Mouse (Mus musculus) lung, embryonic 16.5 days (tissue): Measurements from ENCODE around the gene Pigs. TPM values are rescaled to one million over a fixed set of nuclear protein-coding genes. Genes with fewer than 3 reads are reported as not detected.
A peak's percentile ranks its signal among the peaks of the same experiment; 100 is the strongest.

ENCODE experiments used
- ATAC-seq: fragments of 200-750 bp; cut with Nextera tagmentation; 2 replicates; pipeline ENCODE4 v1.8.0; 2017; ENCODE audit warnings: low read depth, mild to moderate bottlenecking, moderate library complexity
- H3K27ac ChIP-seq: fragments of 300-500 bp; sonication (generic); 2 replicates; pipeline ENCODE4 v1.5.1; 2014; ENCODE audit warnings: mild to moderate bottlenecking, control low read depth, low read length
- H3K27me3 ChIP-seq: fragments of 300-500 bp; sonication (generic); 2 replicates; pipeline ENCODE4 v1.6.1; 2014; ENCODE audit warnings: low read depth, low read length, mixed read lengths; ENCODE audit not compliant: control insufficient read depth, insufficient read depth
- H3K36me3 ChIP-seq: fragments of 300-500 bp; sonication (generic); 2 replicates; pipeline ENCODE4 v1.6.1; 2014; ENCODE audit warnings: low read length; ENCODE audit not compliant: control insufficient read depth, insufficient read depth
- H3K4me1 ChIP-seq: fragments of 300-500 bp; sonication (generic); replicated peaks from 2 replicates; pipeline ENCODE4 v1.6.1; 2014; ENCODE audit warnings: low read length, mixed read lengths; ENCODE audit not compliant: control insufficient read depth, insufficient read depth
- H3K4me2 ChIP-seq: fragments of 300-500 bp; sonication (generic); 2 replicates; pipeline ENCODE4 v1.6.1; 2014; ENCODE audit warnings: low read depth, low read length, control low read depth
- H3K4me3 ChIP-seq: fragments of 300-500 bp; sonication (generic); 2 replicates; pipeline ENCODE4 v1.5.1; 2014; ENCODE audit warnings: mild to moderate bottlenecking, low read length, control low read depth
- H3K9ac ChIP-seq: fragments of 300-500 bp; sonication (generic); 2 replicates; pipeline ENCODE4 v1.6.1; 2014; ENCODE audit warnings: low read length, control low read depth
- H3K9me3 ChIP-seq: fragments of 300-500 bp; sonication (generic); 2 replicates; pipeline ENCODE4 v1.6.1; 2016; ENCODE audit warnings: low read length; ENCODE audit not compliant: control insufficient read depth
- WGBS: fragments of 180-500 bp; shearing (Covaris S2); extraction: QIAGEN DNeasy Blood & Tissue Kit; methylation state at CpG from one replicate; pipeline ENCODE4 v1.1.7; 2014; 5-methylcytosine and 5-hydroxymethylcytosine counted together
- polyA plus RNA-seq: library from polyadenylated mRNA; unstranded; fragments of >200 nt; fragmentation: Nextera tagmentation; extraction: Ambion mirVana; gene quantifications from 2 replicates; pipeline ENCODE4 v1.2.1, GENCODE M21; 2015

Gene Pigs
- polyA plus RNA-seq, 1 experiment from 2014 or later = 84.8 TPM

DNA sequence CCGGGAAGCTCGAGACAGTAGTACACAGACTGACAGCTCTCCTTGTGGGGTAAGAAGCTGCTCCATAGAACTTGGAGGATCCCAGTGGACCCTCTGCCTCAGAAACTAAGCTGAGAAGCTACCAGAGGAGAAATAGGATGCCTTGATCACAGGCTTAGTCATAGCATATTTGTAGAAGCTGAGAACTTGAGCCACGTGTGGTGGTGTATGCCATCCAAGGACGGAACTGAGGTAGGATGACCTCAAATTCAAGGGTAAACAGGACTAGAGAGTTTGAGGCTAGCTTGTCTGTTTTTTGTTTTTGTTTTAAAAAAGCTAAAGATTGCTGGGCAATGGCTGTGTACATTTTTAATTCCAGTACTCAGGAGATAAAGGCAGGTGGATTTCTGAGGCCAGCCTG, 22.9 kb upstream of the Pigs start:
- Histone ChIP-seq H3K9ac (no peak overlapping the region), H3K4me1 (peaks cover 7% of the 10 kb centered on the region; the same call in 1 of the 2 replicates), H3K9me3 (no peaks in the 10 kb centered on the region), H3K36me3 (peaks cover 27% of the 10 kb centered on the region), H3K27me3 (no peaks in the 10 kb centered on the region), H3K4me2 (no peak overlapping the region), H3K4me3 (no peak overlapping the region), H3K27ac (no peak overlapping the region)
- 82% methylated on average over 4 of the region's 4 CpGs for WGBS
- no peak for ATAC-seq

DNA sequence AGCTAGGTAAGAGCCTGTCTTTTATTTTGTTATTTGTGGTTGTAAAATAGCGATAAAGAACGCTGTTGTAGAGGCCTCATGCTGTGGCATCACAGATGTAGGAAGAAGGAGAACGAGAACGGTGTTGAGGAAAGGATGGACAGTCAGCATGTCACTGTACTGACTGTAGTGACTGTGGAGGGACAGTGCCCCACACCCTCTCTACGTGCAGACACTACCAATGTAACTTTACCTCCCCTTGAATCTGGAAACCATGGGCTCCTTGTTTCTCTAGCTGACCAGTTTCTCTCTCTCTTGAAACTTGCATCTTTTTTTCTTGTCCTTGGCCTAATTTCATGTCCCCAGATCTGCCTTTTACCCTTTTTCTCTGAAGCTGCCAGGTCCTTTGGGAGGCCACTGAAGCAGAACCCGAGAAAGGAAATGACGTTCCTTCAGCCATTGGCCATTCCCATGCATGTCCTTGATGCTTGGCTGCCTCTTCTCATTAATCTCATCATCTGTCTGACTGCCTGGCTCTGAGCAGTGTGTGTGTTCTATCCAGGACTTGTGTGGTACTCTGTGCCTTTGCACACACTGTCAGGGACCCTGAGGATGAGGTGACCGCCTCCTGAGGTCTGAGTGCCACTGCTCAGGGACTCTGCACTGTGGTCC, 17.2 kb upstream of the Pigs start:
- 90% methylated on average over 8 of the region's 8 CpGs for WGBS
- Histone ChIP-seq H3K4me3 (no peak overlapping the region), H3K9me3 (no peaks in the 10 kb centered on the region), H3K27me3 (no peaks in the 10 kb centered on the region), H3K4me1 (0 out of 2 replicates have a peak, but pooled peaks cover 4% of the 10 kb centered on the region), H3K4me2 (no peak overlapping the region), H3K36me3 (peaks cover 44% of the 10 kb centered on the region), H3K9ac (no peak overlapping the region), H3K27ac (no peak overlapping the region)
- no peak for ATAC-seq

DNA sequence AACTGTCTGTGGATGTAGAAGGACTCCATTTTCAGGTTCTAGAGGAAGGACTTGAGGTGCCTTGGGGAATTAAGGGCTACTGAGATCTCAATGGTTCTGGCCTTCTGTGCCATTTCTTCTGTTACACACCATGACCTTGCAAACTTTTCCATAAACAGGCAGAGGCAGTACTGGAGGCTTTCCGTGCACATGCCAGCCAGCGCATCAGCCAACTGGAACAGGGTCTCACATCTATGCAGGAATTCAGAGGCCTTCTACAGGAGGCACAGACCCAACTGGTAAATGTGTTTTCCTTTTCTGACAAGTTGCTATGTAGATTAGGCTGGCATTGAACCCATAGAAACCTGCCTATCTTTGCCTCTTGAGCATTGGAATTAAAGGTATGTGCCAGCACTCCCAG, 14.6 kb upstream of the Pigs start:
- Histone ChIP-seq H3K36me3 (peaks cover 56% of the 10 kb centered on the region), H3K4me2 (no peak overlapping the region), H3K9me3 (no peaks in the 10 kb centered on the region), H3K4me3 (no peak overlapping the region), H3K27me3 (no peaks in the 10 kb centered on the region), H3K27ac (no peak overlapping the region), H3K4me1 (no peaks in the 10 kb centered on the region), H3K9ac (no peak overlapping the region)
- WGBS = 92% methylated on average over 2 of the region's 2 CpGs
- no peak for ATAC-seq

DNA sequence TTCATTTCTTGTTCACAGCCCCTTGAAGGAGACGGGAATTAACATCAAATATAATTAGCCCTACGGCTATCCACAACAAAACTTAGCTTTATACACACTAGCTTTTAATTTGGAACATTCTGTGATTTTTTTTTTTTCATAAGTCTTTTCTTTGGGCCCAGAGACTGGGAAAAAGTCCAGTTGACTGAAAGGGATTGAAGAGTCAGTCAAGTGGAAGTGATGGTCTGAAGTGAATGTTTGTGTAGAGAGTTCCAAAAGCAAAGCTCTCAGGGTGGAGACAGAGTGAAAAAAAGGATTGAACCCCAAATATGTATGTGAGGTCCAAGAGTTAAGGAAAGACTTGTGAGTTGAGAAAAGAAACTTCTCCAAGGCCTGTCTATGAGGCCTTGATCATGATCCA, 9.8 kb upstream of the Pigs start:
- peaks cover 60% of the 10 kb centered on the region for H3K36me3 ChIP-seq
- H3K9ac ChIP-seq = no peak overlapping the region
- no peak overlapping the region for H3K4me3 ChIP-seq
- no peaks in the 10 kb centered on the region for H3K27me3 ChIP-seq
- ATAC-seq = no peak
- no peak overlapping the region for H3K4me2 ChIP-seq
- peaks cover 9% of the 10 kb centered on the region for H3K4me1 ChIP-seq
- WGBS = 90% methylated on average over 2 of the region's 2 CpGs
- no peak overlapping the region for H3K27ac ChIP-seq
- H3K9me3 ChIP-seq = no peaks in the 10 kb centered on the region

DNA sequence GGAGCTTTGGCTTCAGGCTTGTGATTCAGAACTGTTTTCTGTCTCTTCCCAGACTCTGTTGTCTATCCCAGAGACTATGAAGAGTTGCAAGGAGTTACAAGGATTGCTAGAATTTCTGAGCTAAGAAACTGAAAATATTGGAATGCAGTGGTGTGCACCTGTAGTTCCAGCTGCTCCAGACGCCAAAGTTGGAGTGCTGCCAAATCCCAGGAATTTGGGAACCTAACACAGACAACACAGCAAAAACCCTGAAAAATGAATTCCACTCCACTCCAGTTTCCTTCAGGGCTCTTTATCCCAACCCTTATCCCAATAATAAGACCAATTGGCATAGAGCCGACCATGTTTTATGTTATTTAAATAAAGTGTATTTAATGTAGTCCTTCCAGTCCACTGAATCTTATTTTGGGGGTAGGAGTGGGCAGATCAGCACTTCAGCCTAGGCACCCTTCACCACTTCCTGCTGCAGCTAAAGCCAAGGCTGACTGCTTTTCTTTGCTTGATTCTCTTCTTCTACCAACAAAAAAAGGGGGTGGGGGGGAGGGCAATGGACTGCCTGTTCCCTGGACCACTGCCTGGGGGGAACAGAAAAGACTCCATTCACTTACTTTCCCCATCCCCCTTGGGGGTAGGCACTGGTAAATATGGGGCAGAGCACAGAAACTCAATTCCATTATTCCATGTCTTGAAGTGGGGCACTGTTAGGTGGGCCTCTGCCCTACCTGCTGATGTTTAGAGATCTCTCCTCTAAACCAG, 6.0 kb upstream of the Pigs start:
- no peak overlapping the region for H3K9ac ChIP-seq
- H3K36me3 ChIP-seq = peaks cover 32% of the 10 kb centered on the region
- no peak overlapping the region for H3K4me3 ChIP-seq
- ATAC-seq = peak; percentile 13
- 0 out of 2 replicates have a peak overlapping the region, but pooled peaks have one; percentile 44 for H3K4me2 ChIP-seq
- H3K27me3 ChIP-seq = no peaks in the 10 kb centered on the region
- peaks cover 10% of the 10 kb centered on the region for H3K4me1 ChIP-seq
- whole genome bisulfite sequencing = 32% methylated on average over 2 of the region's 2 CpGs
- H3K9me3 ChIP-seq = no peaks in the 10 kb centered on the region
- H3K27ac ChIP-seq = peak overlapping the region; percentile 60

DNA sequence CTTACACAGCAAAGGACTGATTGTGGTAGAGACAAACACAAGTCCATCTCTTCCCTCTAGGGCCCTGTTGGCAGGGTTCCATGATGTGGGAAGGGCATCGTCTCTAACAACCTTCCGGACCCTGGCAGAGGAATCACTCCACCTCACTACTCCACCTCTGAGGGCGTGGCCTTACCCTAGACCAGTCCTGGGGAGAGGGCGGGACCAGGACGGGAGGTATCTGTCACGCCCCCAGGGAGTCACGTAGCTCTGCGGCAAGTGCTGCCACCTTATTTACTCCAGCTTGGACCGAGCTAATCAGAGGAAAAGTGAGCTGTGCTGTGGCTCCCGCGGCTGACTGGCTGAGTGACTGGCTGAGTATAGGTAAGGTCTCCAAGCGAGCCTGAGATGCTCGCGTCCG, 5.4 kb upstream of the Pigs start, which contains the start of gene Aldoc:
TSS of gene Aldoc (plus strand) at position 109 of the 400 bp plus-strand sequence.
- Histone ChIP-seq H3K4me2 (peak within 1 kb of the TSS; percentile 44), H3K4me3 (0 out of 2 replicates have a peak within 1 kb of the TSS, but pooled peaks have one; percentile 7), H3K9ac (no peak within 1 kb of the TSS), H3K27ac (peak within 1 kb of the TSS; percentile 68), H3K36me3 (peaks cover 26% of the 10 kb centered on the region), H3K9me3 (no peaks in the 10 kb centered on the region), H3K4me1 (peaks cover 10% of the 10 kb centered on the region), H3K27me3 (no peaks in the 10 kb centered on the region)
- peak; percentile 97 for ATAC-seq
- WGBS = 6% methylated on average over 15 of the region's 15 CpGs

DNA sequence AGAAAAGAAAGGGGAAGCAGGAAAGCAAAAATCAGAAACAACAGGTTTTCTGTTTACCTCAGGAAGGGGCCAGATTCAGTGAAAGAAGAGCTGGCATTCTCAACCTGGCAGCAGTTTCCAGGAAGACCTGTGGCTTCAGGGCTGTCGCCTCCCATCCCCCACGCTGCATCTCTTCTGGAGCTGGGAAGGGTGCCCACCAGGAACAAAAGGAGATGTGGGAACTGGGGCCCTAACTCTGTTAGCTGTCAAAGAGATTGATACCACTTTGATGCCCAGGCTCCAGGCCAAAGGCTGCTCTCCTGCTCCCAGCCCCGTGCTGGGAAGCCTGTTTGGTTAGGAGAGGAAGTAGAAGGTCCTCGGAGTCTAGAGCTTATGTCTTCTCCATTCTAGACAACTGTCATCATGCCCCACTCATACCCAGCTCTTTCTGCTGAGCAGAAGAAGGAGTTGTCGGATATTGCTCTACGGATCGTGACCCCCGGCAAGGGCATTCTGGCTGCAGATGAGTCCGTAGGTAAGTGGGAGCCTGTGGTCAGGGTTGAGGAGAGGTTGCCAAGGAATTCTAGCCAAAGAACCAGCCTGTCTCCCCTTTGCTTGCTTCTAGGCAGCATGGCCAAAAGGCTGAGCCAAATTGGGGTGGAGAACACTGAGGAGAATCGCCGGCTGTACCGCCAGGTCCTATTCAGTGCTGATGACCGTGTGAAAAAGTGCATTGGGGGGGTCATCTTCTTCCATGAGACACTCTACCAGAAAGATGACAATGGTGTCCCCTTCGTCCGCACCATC, 4.0 kb upstream of the Pigs start:
- no peak overlapping the region for H3K4me2 ChIP-seq
- no peak overlapping the region for H3K4me3 ChIP-seq
- H3K36me3 ChIP-seq = peaks cover 17% of the 10 kb centered on the region
- WGBS = 78% methylated on average over 15 of the region's 15 CpGs
- H3K27me3 ChIP-seq = no peaks in the 10 kb centered on the region
- H3K9ac ChIP-seq = no peak overlapping the region
- no peaks in the 10 kb centered on the region for H3K9me3 ChIP-seq
- H3K27ac ChIP-seq = no peak overlapping the region
- H3K4me1 ChIP-seq = peaks cover 16% of the 10 kb centered on the region
- ATAC-seq = no peak

DNA sequence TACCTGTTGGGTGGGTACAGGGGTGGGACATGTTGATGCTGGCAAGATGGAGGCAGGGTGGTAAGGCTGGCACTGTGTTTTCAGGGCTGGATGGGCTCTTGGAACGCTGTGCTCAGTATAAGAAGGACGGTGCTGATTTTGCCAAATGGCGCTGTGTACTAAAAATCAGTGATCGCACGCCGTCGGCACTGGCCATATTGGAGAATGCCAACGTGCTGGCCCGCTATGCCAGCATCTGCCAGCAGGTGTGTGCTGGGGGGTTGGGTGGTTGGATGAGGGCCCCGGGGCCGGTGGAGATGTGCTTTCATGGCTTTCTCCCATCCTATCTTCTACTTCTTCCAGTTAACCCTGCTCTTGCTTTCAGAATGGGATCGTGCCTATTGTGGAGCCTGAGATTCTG, 3.2 kb upstream of the Pigs start:
- no peaks in the 10 kb centered on the region for H3K9me3 ChIP-seq
- WGBS = 93% methylated on average over 12 of the region's 12 CpGs
- no peak for ATAC-seq
- H3K4me1 ChIP-seq = peaks cover 20% of the 10 kb centered on the region
- no peaks in the 10 kb centered on the region for H3K27me3 ChIP-seq
- no peak overlapping the region for H3K4me2 ChIP-seq
- H3K27ac ChIP-seq = no peak overlapping the region
- peaks cover 11% of the 10 kb centered on the region for H3K36me3 ChIP-seq
- no peak overlapping the region for H3K9ac ChIP-seq
- no peak overlapping the region for H3K4me3 ChIP-seq

DNA sequence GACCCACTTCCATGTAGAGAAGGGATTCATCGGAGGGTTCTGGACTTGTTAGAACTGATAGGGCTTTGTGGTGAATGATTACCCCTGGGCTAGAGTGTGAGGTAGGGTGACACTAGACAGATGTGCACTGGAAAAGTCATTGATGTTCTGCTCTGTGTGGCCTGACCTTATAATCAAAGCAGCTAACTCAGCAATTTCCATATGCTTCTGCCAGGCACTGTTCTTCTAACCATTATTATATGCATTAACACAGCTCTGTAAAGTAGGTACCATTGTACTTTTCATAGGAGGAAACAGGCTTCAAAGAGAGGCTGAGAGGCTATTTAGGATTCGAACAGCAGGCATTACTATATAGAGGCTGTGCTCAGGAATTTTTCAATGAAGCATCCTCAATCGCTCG, 1.0 kb upstream of the Pigs start:
- no peak overlapping the region for H3K27ac ChIP-seq
- peaks cover 20% of the 10 kb centered on the region for H3K4me1 ChIP-seq
- H3K4me3 ChIP-seq = no peak overlapping the region
- H3K9ac ChIP-seq = no peak overlapping the region
- 90% methylated on average over 4 of the region's 4 CpGs for WGBS
- no peak overlapping the region for H3K4me2 ChIP-seq
- no peaks in the 10 kb centered on the region for H3K27me3 ChIP-seq
- ATAC-seq = no peak
- H3K9me3 ChIP-seq = no peaks in the 10 kb centered on the region
- no peaks in the 10 kb centered on the region for H3K36me3 ChIP-seq
